Mouse (Mus musculus): Measurements from ENCODE around the gene Kcnq1.

Gene Kcnq1

GRCm38 (mm10) chr7:143364092-143364832 lies 258.1 kb downstream of the Kcnq1 start:
- DNase-seq (ENCODE audit: low read depth in 2 of 2, low spot score in 2 of 2), result no peak

GRCm38 (mm10) chr7:143364969-143365839 lies 259.0 kb downstream of the Kcnq1 start:
- no peak for DNase-seq (ENCODE audit: low read depth in 2 of 2, low spot score in 2 of 2)

- no peak for DNase-seq (ENCODE audit: low read depth in 2 of 2, low spot score in 2 of 2)
These were observed 261.5 kb downstream of the Kcnq1 start for GRCm38 (mm10) chr7:143367366-143368266.

GRCm38 (mm10) chr7:143368267-143368643 lies 262.1 kb downstream of the Kcnq1 start:
- no peak for DNase-seq (ENCODE audit: low read depth in 2 of 2, low spot score in 2 of 2)

- DNase-seq (ENCODE audit: low read depth in 2 of 2, low spot score in 2 of 2), result no peak
These were observed 265.2 kb downstream of the Kcnq1 start for GRCm38 (mm10) chr7:143371336-143371735.

GRCm38 (mm10) chr7:143373265-143373664 lies 267.1 kb downstream of the Kcnq1 start:
- DNase-seq (ENCODE audit: low read depth in 2 of 2, low spot score in 2 of 2), result no peak

- no peak for DNase-seq (ENCODE audit: low read depth in 2 of 2, low spot score in 2 of 2)
These were observed 269.8 kb downstream of the Kcnq1 start for GRCm38 (mm10) chr7:143375945-143376344.

- no peak for DNase-seq (ENCODE audit: low read depth in 2 of 2, low spot score in 2 of 2)
These were observed 274.4 kb downstream of the Kcnq1 start for GRCm38 (mm10) chr7:143380466-143381073.

- no peak for DNase-seq (ENCODE audit: low read depth in 2 of 2, low spot score in 2 of 2)
These were observed 280.5 kb downstream of the Kcnq1 start for GRCm38 (mm10) chr7:143386632-143387031.

GRCm38 (mm10) chr7:143388783-143389695 lies 282.9 kb downstream of the Kcnq1 start:
- DNase-seq (ENCODE audit: low read depth in 2 of 2, low spot score in 2 of 2), result no peak

GRCm38 (mm10) chr7:143389860-143390259 lies 283.7 kb downstream of the Kcnq1 start:
- DNase-seq (ENCODE audit: low read depth in 2 of 2, low spot score in 2 of 2), result no peak

GRCm38 (mm10) chr7:143390277-143390948 lies 284.3 kb downstream of the Kcnq1 start:
- DNase-seq (ENCODE audit: low read depth in 2 of 2, low spot score in 2 of 2), result no peak

- no peak for DNase-seq (ENCODE audit: low read depth in 2 of 2, low spot score in 2 of 2)
These were observed 289.0 kb downstream of the Kcnq1 start for GRCm38 (mm10) chr7:143395113-143395563.

- DNase-seq (ENCODE audit: low read depth in 2 of 2, low spot score in 2 of 2), result no peak
These were observed 293.6 kb downstream of the Kcnq1 start for GRCm38 (mm10) chr7:143399756-143400155.

- DNase-seq (ENCODE audit: low read depth in 2 of 2, low spot score in 2 of 2), result no peak
These were observed 294.4 kb downstream of the Kcnq1 start for GRCm38 (mm10) chr7:143400599-143400998.

GRCm38 (mm10) chr7:143401429-143402016 lies 295.4 kb downstream of the Kcnq1 start:
- DNase-seq (ENCODE audit: low read depth in 2 of 2, low spot score in 2 of 2), result no peak

GRCm38 (mm10) chr7:143404296-143404695 lies 298.1 kb downstream of the Kcnq1 start:
- no peak for DNase-seq (ENCODE audit: low read depth in 2 of 2, low spot score in 2 of 2)

GRCm38 (mm10) chr7:143407931-143408501 lies 301.9 kb downstream of the Kcnq1 start:
- no peak for DNase-seq (ENCODE audit: low read depth in 2 of 2, low spot score in 2 of 2)

Measured in CD8-positive naive resting alpha-beta T cell, adult 2 months (primary cell).